Mouse (Mus musculus): Measurements from ENCODE around the gene Epha4.

The Epha4 gene

DNA sequence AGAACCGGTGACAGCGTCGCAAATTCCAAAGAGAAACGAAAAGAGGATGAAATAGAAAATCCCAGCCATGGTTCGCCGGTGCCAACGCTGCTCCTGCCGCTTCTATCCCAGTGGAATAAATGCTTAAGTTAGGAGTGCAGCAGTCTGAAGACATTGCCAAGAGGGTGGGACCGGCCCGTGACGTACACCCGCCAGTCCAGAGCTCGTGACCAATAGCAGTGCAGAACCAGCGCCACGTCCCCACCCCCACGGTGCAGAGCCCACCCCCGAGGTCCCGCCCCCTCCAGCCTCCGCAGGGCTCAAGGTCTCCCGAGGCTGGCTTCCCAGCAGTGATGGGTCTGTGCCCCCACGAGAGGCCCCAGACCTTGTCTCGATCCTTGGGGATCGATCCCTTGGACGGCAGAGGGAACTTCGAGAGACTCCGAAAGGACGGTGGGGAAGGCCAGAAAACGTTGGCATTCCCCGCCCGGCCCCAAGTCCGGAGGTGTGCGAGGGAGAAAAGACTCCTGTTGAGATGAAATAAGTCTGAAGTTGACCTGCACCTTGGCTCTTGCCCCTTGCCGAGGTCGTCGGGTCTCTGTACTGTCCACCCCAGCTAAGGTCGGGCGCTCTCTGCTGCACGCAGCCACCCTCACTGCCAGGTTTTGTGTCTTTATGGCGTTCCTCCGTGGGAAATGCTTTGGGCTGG, at the start of gene Epha4:
Epha4 (minus strand) TSS at position 126 of the 688 bp plus-strand sequence.
- DNase-seq: peak; percentile 95

DNA sequence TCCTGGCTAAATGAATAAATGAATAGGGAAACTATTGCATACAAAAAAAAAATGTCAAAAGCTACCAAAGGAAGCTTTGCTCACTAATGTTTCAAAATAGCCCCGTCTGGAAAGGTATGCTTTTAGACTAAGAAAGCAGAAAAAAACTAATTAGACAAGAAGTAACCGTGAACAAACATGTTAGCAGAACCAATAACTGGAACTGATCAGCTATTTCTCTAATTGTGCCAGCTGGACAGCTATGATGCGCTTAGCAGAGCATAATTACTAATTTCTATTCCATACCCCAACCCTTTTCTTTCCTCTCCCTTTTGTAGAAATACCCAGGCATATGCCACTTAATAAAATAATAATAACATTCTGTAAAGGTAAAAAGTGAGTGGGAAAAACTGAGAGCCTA, 41.3 kb upstream of the Epha4 start:
- no peak for DNase-seq

DNA sequence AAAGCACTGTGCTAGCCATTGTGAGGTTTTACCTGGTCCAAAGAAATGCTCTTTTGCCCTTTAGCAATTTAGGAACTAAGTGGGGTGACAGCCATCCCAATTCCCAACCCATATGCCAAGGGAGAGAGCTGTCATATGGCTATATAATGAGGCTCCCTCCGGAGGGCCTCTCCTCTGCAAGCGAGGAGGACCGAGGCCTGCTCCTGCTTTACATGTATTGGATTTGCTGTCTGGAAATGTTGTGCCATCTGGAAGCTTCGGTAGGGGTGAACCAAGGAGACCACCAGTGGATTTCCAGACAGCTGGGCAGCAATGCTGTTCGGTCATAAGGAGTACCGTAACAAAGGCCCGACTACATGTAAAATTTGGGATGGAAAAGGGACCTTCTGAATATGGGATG, 37.0 kb upstream of the Epha4 start:
- DNase-seq: no peak

DNA sequence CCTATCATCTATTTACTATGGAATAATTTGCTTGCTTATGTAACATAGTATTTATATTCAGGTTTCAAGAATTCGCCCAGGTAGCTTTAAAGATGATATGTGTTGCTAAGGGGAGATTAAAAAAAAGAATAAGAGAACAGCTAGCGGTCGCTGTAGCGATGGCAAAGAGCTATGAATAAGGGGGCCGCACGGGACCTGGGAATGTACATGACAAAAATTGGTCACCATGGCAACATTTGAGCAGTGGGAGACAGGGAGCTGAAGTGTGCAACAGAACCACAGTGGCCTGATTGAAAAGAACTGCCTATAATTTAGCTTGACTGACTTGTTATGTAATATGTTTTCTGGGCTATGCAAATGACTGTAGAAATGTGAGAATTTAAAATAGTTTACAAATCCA, 30.8 kb upstream of the Epha4 start:
- no peak for DNase-seq

DNA sequence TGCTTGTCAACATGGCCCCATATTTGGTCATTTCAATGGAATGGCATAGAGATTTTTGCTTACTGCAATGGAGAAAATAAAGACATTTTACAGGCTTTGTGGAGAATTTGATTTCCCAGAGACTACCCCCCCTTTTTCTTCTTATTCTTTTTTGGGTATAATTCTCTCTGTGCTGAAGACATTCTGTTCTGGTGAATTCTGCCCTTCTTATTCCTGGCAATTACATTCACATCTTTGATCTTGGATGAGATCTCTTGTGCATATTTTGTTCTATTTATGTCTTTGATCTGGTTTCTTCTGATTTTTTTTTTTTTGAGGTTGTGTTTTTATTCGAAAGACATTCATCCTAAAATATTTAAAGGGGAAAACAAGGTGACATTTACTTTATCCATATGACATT, 30.1 kb upstream of the Epha4 start:
- no peak for DNase-seq

DNA sequence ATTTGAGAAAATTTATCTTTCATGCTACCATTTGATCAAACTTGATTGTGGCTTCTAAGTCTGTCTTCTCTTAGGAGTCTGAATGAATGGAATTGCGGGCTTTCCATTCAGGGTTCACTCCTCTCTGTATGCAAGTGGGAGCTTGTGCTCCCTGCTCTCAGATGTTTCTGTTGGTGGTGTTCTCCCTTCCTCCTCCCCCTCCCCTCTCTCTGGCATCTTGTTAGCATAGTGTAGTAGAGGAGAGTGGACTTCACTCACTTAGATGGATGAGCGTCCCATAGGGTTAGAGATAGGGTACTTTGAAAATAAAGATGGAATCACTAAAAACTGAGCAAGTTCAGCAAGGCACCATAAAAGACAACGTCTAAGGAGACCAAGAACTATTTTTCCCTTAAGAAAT, 29.4 kb upstream of the Epha4 start:
- DNase-seq: no peak

DNA sequence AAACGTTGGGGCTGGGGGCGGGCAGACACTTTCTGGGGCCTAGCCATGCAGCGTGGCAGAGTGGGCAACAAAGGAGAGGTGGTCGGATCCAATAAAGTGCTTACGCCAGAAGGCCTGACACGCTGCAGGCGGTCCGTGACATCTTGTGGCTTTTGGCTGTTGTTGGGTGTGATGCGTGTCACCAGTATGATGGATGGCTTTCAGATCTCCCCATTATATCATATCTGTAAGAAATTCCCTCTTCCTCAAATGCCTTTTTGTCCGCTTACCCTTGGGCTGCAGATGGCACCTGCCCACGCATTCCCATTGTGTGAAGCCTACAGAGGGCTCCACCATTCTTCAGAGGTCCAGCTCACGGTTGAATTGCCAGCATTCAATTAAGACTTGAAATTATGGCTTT, 25.1 kb upstream of the Epha4 start:
- no peak for DNase-seq

DNA sequence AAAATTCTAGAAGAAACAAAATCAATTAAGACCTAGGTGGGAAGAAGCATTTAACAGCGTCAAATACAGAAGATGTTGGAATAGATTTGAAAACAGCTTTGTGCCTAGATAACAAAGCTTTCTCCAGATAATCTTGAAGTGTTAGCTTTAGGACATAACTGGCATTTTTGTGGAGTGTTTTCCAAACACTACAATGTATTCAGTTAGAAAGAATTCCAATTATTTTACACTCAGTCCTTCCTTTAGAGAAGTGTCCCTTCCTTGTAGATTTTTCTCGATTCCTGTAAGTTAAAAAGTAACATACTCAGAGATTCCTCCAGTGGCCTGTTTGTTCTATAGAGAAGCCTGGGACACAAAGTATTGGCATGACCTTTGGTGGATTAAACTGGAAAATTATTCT, 23.7 kb upstream of the Epha4 start:
- peak; percentile 3 for DNase-seq

DNA sequence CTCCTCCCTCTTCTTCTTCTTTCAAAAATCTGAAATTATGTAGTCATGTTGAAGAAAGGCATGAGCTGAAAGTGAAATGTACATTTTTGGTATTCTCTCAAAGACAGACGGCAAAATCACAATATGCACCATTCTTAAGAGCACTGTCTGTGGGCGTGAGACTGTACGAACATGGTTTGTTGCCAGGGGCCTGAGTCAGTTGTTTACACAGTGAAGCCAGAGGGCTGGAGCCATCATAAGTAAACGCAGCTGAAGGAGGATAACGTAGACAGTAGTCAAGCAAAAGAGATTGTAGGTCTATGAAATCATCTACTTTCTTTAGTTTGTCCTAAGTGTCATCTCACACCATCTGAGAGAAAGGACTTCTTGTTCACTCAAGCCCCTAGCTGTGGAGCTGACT, 21.0 kb upstream of the Epha4 start:
- peak; percentile 62 for DNase-seq

DNA sequence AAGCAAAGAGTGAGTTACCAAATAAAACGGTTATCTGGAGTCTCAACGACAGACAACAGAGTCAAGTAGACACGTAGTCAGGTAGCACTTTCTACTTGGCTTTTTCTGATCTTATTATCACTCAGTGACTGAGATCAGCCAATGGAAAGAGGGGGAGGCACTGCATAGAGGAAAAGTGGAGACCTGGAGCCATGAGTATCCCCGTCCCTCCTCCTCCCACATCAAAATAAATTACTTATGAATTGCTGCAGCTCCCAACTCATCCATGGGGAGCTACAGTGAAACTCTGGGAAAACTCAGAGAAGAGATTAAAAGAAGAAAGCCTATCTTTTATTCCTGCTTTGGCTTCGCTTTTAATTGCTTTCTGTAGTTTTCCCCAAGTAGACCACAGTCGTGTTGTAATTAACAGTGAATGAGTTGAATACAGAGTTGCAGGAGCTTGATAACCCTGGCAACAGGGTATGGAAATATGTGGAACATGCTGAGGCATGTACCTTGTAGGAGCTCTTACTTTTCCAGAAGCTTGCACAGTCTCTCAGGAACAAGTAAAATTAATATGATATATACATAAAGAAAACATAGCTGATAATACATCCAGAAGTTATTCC, 17.8 kb upstream of the Epha4 start:
- DNase-seq: no peak

DNA sequence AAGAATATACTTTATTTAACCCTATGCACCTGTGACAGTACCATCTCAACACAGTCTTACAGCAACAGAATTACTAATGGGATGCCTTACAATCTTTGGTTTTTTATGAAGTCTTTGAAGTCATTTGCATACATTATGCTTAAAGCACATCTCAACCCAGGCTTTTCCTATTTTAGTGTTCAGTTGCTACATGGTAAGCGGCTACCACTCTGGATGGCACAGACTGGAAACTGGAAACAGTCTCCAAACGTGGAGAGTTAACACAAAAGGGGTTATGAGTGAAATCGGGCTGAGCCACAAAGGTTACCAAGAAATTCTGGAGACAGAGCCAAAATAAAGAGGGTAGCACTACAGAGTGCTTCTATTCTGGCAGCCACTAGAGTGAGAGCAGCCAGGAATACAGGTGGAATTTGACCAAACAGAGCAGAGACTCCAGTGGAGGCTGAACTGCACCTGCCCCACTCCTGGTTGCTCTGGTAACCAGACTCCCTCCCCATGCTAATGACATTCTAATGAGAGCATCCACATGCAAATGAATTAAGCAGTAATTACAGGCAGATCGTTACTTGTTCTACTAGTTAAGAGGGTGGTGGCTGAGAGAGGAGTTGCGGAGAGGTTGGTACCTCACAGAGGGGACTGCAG, 17.2 kb upstream of the Epha4 start:
- DNase-seq: peak; percentile 20

DNA sequence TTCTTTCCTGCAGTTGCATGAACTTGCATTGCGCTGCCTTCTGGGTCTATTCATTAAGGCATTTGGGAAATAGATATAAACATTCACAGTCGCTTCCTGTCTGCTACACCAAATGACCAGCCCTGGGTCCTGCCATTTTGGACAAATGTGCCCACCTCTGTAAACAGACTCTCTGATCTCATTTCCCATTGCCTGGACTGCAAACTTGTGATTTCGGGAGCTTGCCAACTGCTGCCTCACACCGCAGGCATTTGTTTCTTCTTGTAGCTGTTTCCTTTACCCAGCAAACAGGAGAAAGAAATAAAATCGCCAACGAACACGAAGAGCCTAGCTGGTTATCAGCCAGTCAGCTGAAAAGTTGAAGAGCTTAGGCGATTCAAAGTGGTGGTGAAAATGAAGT, 10.2 kb upstream of the Epha4 start:
- DNase-seq: peak; percentile 40

DNA sequence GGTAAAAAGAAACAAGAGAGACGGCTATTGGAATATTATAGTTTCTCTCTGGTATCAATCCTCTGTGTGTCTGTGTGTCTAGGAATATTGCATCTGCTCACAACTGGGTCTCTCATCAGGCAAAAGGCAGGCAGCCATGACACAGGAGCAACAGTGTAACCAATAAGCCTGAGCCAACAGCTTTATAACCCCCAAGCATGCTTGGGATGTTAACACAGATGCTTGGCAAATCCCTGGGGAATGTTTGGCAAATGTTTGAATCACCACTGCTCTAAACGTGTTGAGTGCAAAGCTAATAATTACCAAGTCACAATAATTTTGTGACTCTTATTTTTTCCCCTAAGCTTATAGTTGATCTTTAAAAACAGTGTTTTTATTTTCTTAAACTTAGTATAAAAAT, 8.5 kb upstream of the Epha4 start:
- DNase-seq: peak; percentile 6

DNA sequence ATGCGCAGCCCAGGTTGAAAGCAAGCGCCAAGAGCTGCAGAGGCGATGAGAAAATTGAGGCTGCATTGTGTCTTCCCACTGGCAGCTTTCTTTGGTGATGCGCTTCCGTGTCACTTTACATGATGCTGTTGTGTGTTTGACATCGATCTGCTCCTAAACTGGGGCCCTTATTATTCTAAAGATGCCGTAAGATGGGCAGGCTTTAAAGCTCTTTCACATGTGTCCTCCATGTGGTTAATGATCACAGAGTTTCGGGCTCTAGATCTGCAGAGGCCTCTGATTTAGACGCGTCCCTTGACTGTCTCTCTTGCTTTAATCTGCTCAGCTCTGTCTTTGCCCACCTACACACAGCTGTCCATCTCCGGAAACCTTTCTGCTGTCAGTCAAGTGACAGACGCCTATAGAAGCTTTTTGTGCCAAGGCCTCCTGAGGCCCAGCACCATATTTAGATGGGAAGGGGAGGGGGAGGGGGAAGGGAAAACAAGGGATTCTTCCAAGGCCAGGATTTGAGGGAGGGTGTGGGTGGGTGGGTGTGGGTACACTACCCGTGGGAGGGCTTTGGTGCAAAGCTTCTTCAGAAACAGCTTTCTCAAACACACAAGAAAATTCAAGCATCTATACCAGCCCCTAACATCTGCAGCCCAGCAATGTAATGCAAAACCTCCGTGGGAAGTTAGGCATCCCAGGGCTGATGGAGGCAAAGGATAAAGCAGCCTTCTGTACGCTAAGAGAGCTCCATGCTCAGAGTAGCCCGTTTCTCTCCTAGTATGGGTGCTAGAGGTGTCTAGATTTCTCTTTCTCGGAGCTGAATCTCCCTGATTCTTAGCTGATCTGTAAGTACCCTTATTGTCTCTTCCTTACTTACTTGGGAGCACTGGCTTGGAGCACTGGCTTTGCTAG, 7.0 kb upstream of the Epha4 start:
- no peak for DNase-seq

DNA sequence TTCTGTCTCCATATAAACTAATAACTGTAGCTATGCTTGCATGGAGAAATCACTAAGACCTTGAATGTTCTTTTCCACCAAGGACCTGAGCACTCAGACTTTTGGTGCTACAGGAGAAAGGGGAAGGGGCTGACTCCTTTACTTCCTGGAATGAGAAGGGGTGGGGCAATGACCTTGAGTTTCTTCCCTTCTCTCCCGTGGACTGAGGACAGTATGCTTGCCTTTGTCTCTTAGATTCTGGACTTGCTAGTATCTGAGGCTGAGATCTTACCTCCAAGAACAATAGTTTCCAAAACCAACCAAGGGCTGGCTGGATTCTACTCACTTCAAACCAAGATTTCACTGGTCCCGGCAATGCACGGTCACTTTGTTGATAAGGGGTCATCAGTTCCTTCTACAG, 3.8 kb upstream of the Epha4 start:
- no peak for DNase-seq

DNA sequence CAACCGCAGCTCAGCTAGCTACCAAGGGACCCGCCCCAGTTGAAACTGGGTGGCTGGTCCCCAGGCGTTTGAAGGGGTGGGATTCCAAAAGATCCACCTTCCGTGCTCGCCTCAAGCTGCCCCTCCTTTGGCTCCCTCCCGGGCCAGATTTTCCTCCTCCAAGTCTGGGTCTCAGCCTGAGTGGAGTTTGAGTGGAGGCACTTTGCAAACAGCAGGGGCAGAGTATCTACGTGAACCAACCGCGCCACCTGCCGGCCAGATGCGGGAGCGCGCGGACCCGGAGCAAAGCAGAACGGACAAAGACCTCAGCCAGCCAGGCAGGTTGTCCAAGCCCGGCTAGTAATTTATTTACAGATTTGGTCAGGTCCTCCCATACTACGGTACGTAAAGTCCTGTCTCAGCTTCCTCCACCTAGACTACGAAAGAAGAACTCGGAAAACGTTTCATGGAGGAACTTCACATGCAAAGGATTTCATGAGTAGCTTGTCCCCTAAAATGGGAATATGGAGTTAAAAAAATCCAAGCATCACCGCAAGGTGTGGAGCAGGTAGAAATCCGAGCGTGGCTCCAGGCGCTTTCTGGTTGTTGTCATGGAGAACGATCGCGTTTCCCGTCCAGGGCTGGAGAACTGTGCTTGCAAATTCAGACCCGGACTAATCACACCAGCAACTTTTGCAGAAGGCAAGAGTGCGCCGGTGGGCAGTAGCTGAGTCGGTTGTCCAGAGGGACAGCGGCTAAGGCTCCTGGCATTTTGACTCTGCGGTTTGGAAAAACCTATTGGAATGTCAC, 1.5 kb upstream of the Epha4 start:
- peak; percentile 95 for DNase-seq

DNA sequence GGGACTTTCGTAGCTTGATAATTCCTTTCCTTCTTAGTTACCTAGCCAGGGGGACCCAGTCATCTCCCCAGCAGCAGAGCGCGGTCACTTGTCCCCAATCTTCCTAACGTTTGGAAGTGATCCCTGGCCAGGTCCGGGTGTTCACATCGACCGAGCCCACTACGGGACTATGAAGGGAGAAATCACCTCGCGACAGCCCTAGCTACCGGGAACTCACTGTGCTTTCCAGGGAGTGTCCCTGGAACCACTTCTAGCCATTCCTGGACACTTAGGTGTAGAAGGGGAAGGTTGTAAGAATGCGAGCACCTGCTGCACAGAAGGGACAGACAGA, 728 bp upstream of the Epha4 start:
- DNase-seq: peak; percentile 24

DNA sequence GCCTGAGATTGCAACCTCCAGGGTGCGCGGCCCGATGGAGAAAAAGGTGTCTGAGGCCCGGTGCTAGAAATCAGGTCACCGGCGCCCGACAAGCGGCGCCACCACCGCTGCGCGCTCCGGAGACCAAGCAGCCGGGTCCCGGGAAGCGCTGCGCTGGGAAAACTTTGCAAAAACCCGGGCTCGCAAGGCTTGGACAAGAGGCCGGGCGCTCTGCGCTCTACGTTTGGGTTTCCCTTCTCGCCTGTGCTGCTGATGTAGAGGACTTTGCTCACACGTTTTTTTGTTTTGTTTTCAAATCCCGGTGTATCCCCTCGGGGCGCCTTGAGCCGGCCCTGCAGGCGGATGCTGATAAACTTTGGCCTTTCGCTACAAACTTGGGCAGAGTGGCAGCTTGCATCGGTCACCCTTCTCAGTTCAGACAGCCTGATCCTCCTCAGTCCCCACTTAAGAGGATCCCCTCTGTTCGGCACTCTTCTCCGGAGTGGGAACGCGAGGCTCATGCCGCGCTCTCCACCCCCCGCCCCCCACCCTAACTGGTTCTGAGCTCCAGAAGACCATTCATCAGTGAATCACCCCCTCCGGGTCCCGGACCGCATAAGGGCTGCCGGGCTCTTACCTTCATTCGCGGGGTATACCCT, 444 bp downstream of the Epha4 start:
- DNase-seq: peak; percentile 44

DNA sequence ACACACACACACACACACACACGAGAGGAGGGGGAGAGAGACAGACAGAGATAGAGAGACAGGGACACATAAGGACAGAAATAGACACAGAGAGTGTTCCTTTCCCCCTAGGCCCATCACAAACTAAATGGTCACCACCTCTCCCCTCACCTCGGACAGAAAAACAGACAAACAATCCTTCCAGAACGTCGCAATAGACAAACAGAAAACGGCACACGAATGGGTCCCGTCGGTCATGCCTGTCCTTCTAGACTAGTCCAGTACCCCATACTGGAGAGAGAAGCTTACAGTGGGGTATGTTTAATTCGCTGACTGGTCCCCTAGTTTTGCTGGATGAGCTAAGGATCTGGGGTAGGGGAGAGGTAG, 946 bp downstream of the Epha4 start:
- no peak for DNase-seq

DNA sequence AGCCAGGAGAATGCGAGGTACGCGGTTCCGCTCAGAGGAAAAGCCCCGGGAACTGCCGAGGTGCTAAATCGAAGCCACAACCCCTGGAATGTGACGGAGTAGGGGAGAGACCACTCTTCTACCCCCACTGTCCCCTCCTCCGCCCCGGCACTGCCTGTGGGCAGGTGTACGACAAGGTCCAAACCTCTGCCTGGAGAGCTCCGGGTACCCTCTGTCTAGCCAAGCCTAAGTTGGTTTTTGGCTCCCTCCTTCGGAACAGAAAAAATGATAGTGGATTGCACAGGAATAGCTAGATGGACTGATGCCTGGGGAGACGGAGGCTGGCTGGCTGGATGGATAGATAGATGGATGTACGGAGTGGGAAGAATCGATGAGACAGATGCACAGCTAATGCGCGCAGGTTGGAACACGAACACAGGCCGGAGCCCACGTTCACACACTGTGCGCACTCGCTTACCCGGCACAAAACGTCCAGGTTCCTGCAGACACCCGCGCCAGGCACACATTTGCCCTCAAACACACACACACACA, 1.4 kb downstream of the Epha4 start:
- DNase-seq: peak; percentile 59

DNA sequence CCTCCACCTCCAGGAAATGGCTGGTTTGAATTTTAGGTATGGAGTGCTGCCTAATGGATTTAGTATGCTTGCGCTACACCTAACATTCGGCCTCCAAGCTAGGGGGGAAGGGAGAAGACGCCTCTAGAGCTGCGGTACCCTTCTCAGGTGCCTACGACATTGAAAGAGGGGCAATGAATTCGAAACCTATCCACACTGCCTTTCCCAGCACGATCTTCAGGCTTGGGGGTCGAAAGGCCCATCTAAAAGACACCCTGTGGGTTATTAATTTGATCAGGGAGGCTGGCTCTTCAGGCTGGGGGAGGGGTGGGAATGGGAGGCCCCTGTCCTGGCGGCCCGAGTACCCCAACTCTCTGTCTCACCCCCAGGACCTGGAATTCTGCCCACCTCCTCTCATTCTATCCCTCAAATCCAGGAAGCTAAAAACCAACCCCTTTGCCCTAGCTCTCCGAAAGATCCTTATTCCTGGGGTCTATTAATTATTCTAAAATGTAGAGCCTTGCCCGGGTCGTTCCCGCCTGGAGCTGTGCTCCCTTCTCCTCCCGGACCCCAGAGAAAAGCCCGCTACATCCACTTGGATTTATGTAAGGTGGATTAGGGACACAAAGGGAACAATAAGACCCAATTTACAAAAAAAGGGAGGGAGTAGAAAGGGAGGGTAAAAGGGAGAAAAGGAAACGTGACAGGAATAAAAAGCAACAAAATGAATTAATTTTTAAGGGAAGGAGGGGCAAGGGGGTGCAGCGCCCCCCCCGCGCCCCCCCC, 2.3 kb downstream of the Epha4 start:
- DNase-seq: no peak
